Mouse (Mus musculus): Measurements from ENCODE around the gene Parp9. TPM values are rescaled to one million over a fixed set of nuclear protein-coding genes. Genes with fewer than 3 reads are reported as not detected.

Parp9 gene
- polyA plus RNA-seq (2017; shearing (Covaris generic)), result 118 TPM

GRCm38 (mm10) chr16:35938211-35939151, at the start of gene Parp9, which contains the start of gene Dtx3l:
TSS of gene Parp9 (plus strand) at chr16:35938470.
TSS of gene Dtx3l (minus strand) at chr16:35939151.

GRCm38 (mm10) chr16:35978450-35978849, 40.2 kb downstream of the Parp9 start, which contains the start of gene Kpna1:
TSS of gene Kpna1 (plus strand) at chr16:35978750.

Other genes with a start within 250 kb of the Parp9 start
- 1.5 TPM for gene Dirc2, start 169.1 kb upstream of the Parp9 start, polyA plus RNA-seq (2017; shearing (Covaris generic))
- gene Hspbap1, start 168.1 kb upstream of the Parp9 start, polyA plus RNA-seq (2017; shearing (Covaris generic)), result 32.1 TPM
- gene Parp14, start 66.9 kb upstream of the Parp9 start, polyA plus RNA-seq (2017; shearing (Covaris generic)), result 130 TPM
- gene Dtx3l, start 681 bp downstream of the Parp9 start, polyA plus RNA-seq (2017; shearing (Covaris generic)), result 110 TPM
- gene Kpna1, start 40.3 kb downstream of the Parp9 start, polyA plus RNA-seq (2017; shearing (Covaris generic)), result 71.8 TPM
- 5.0 TPM for gene Wdr5b, start 102.7 kb downstream of the Parp9 start, polyA plus RNA-seq (2017; shearing (Covaris generic))
- 127 TPM for gene Fam162a, start 133.1 kb downstream of the Parp9 start, polyA plus RNA-seq (2017; shearing (Covaris generic))
- 43.7 TPM for gene Ccdc58, start 133.2 kb downstream of the Parp9 start, polyA plus RNA-seq (2017; shearing (Covaris generic))
- not detected for gene Csta1, start 192.8 kb downstream of the Parp9 start, polyA plus RNA-seq (2017; shearing (Covaris generic))
- not detected for gene Stfa2l1, start 218.3 kb downstream of the Parp9 start, polyA plus RNA-seq (2017; shearing (Covaris generic))
- gene Gm5483, start 245.7 kb downstream of the Parp9 start, polyA plus RNA-seq (2017; shearing (Covaris generic)), result not detected